In the genomic region with DNA sequence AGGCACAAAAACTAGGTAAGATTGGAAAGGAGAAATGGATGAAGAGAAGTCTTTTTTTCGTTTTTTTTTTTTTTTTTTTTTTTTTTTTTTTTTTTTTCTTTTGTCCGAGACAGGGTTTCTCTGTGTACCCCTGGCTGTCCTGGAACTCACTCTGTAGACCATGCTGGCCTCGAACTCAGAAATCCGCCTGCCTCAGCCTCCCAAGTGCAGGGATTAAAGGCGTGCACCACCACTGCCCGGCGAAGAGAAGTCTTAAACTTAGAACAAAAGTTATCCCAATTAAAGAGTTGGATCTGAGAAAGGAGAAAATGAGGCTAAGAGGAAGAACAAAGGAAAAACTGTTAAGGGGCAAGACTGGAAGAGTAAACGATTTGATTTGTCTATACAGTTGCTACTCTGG, we compare ENCODE assay signal across 11 mouse cellular contexts. TPM values are rescaled to one million over a fixed set of nuclear protein-coding genes. Genes with fewer than 3 reads are reported as not detected.
DNase-seq lines count a peak whose midpoint lies in the region; ATAC-seq and TF ChIP-seq lines count a peak whose summit lies in the region.
"Not testable (repeated sequence)": the region's sequence is repeated elsewhere in the genome, so short reads cannot be mapped to it uniquely, and the experiment has no call there.
"Had no signal": no experiment of that assay in that cellular context is flagged by ENCODE, and none has a peak within 500 bp of the region (broad histone marks: within the 10 kb centered on the region; RNA-seq: fewer than 3 reads in every experiment).

No protein-coding gene starts in this region.

- not testable (repeated sequence) for TF ChIP-seq EP300 in ES-Bruce4 (IDR thresholded peaks at IDR 0.05; ENCODE audit: insufficient read depth, low read depth, low read length); heart, adult 2 months (IDR thresholded peaks at IDR 0.05; ENCODE audit: insufficient read depth, low read depth, low read length); stomach, postnatal 0 days (optimal IDR thresholded peaks at IDR 0.05)

- peak overlapping the region; percentile 35 for H3K27ac ChIP-seq in ES-Bruce4 (ENCODE audit: insufficient read depth, low read length)
- peak overlapping the region; percentile 95 for H3K27ac ChIP-seq in embryonic facial prominence, embryonic 13.5 days
- peak overlapping the region; percentile 63 for H3K27ac ChIP-seq in heart, adult 2 months
- peak overlapping the region; percentile 95 for H3K27ac ChIP-seq in hindbrain, embryonic 15.5 days (replicated peaks)
- H3K27ac ChIP-seq in limb, embryonic 10.5 days: peak overlapping the region; percentile 91
- H3K27ac ChIP-seq in midbrain, postnatal 0 days (ENCODE audit: low read depth, low read length): peak overlapping the region; percentile 92
- peak overlapping the region; percentile 94 for H3K27ac ChIP-seq in stomach, postnatal 0 days (replicated peaks)

- 51% methylated on average over 8 of the region's 8 CpGs for WGBS in embryonic facial prominence, embryonic 13.5 days
- 31% methylated on average over 8 of the region's 8 CpGs for WGBS in heart, adult 2 months
- 52% methylated on average over 8 of the region's 8 CpGs for WGBS in hindbrain, embryonic 15.5 days
- 54% methylated on average over 8 of the region's 8 CpGs for WGBS in limb, embryonic 10.5 days
- 30% methylated on average over 8 of the region's 8 CpGs for WGBS in lung, adult 2 months
- 49% methylated on average over 8 of the region's 8 CpGs for WGBS in midbrain, postnatal 0 days
- WGBS in stomach, postnatal 0 days: 38% methylated on average over 8 of the region's 8 CpGs

- TF ChIP-seq CTCF in ES-Bruce4 (IDR thresholded peaks at IDR 0.05; ENCODE audit: low read depth, low read length); heart, adult 2 months (IDR thresholded peaks at IDR 0.05); lung, adult 2 months (IDR thresholded peaks at IDR 0.05; ENCODE audit: insufficient read depth, low read length); midbrain, postnatal 0 days (IDR thresholded peaks at IDR 0.05); stomach, postnatal 0 days (IDR thresholded peaks at IDR 0.05; ENCODE audit: low read depth): not testable (repeated sequence)

- ATAC-seq in embryonic facial prominence, embryonic 13.5 days (ENCODE audit: insufficient number of reproducible peaks, insufficient read depth, low FRiP score, low TSS enrichment, low read depth); hindbrain, embryonic 15.5 days (ENCODE audit: low FRiP score, low read depth); midbrain, postnatal 0 days (ENCODE audit: low FRiP score); stomach, postnatal 0 days (ENCODE audit: low FRiP score, low TSS enrichment): not testable (repeated sequence)

- intact Hi-C loops in heart, adult 2 months (cut with DNase I): loop anchor here (1.0 to 5.0 kb wide), 3 partner anchors 33 to 202 kb away; a partner anchor contains a TSS

- peaks cover 24% of the 10 kb centered on the region for H3K36me3 ChIP-seq in ES-Bruce4 (ENCODE audit: control insufficient read depth, insufficient read depth, low read length, poor library complexity, severe bottlenecking)
- peaks cover 28% of the 10 kb centered on the region for H3K36me3 ChIP-seq in embryonic facial prominence, embryonic 13.5 days
- H3K36me3 ChIP-seq in heart, adult 2 months (ENCODE audit: control insufficient read depth, insufficient read depth, low read length); stomach, postnatal 0 days (ENCODE audit: control insufficient read depth, insufficient read depth, low read length): not testable (repeated sequence)
- H3K36me3 ChIP-seq in hindbrain, embryonic 15.5 days: peaks cover 21% of the 10 kb centered on the region
- H3K36me3 ChIP-seq in limb, embryonic 10.5 days: peaks cover 32% of the 10 kb centered on the region
- peaks cover 13% of the 10 kb centered on the region for H3K36me3 ChIP-seq in midbrain, postnatal 0 days (ENCODE audit: insufficient read depth, low read length)

- not testable (repeated sequence) for H3K79me2 ChIP-seq in heart, adult 2 months (replicated peaks; ENCODE audit: control insufficient read depth, insufficient read depth, low read length)

- H3K4me2 ChIP-seq in embryonic facial prominence, embryonic 13.5 days: peak overlapping the region; percentile 68
- H3K4me2 ChIP-seq in hindbrain, embryonic 15.5 days: peak overlapping the region; percentile 72
- H3K4me2 ChIP-seq in midbrain, postnatal 0 days (ENCODE audit: low read depth, low read length, poor library complexity, severe bottlenecking): peak overlapping the region; percentile 56
- H3K4me2 ChIP-seq in stomach, postnatal 0 days (replicated peaks; ENCODE audit: low read depth): peak overlapping the region; percentile 81

- not testable (repeated sequence) for H3K27me3 ChIP-seq in ES-Bruce4 (ENCODE audit: control insufficient read depth, insufficient read depth, low read length, poor library complexity, severe bottlenecking); embryonic facial prominence, embryonic 13.5 days; heart, adult 2 months (ENCODE audit: control insufficient read depth, insufficient read depth, low read length); hindbrain, embryonic 15.5 days; limb, embryonic 10.5 days (ENCODE audit: low read depth, poor library complexity, severe bottlenecking); midbrain, postnatal 0 days (ENCODE audit: insufficient read depth, low read length); stomach, postnatal 0 days (ENCODE audit: control insufficient read depth, insufficient read depth, low read length)

- not testable (repeated sequence) for TF ChIP-seq POLR2A in ES-Bruce4 (IDR thresholded peaks at IDR 0.05; ENCODE audit: insufficient read depth, low read length); heart, adult 2 months (IDR thresholded peaks at IDR 0.05; ENCODE audit: insufficient read depth, low read depth, low read length); lung, adult 2 months (IDR thresholded peaks at IDR 0.05; ENCODE audit: borderline replicate concordance, extremely low read depth, low read depth, low read length)

- peak overlapping the region; percentile 93 for H3K9ac ChIP-seq in ES-Bruce4 (ENCODE audit: low read depth, poor library complexity, severe bottlenecking)
- peak overlapping the region; percentile 90 for H3K9ac ChIP-seq in embryonic facial prominence, embryonic 13.5 days
- not testable (repeated sequence) for H3K9ac ChIP-seq in heart, adult 2 months (ENCODE audit: low read depth, low read length); midbrain, postnatal 0 days (replicated peaks; ENCODE audit: low read length, poor library complexity, severe bottlenecking)
- peak overlapping the region; percentile 50 for H3K9ac ChIP-seq in hindbrain, embryonic 15.5 days
- peak overlapping the region; percentile 32; the same call in 1 of the 2 replicates for H3K9ac ChIP-seq in stomach, postnatal 0 days (ENCODE audit: low read length)

- H3K9me3 ChIP-seq in ES-Bruce4 (replicated peaks; ENCODE audit: control insufficient read depth, insufficient read depth, low read length, poor library complexity, severe bottlenecking); embryonic facial prominence, embryonic 13.5 days; hindbrain, embryonic 15.5 days; limb, embryonic 10.5 days (replicated peaks); midbrain, postnatal 0 days (ENCODE audit: low read length); stomach, postnatal 0 days (ENCODE audit: control insufficient read depth, low read length): not testable (repeated sequence)

- not testable (repeated sequence) for H3K4me1 ChIP-seq in ES-Bruce4 (ENCODE audit: control insufficient read depth, insufficient read depth, low read length); heart, adult 2 months (ENCODE audit: control insufficient read depth, insufficient read depth, low read length); limb, embryonic 10.5 days; lung, adult 2 months (ENCODE audit: control insufficient read depth, insufficient read depth, low read length); midbrain, postnatal 0 days (ENCODE audit: insufficient read depth, low read length); stomach, postnatal 0 days (replicated peaks; ENCODE audit: control insufficient read depth, insufficient read depth)
- H3K4me1 ChIP-seq in embryonic facial prominence, embryonic 13.5 days: peaks cover 20% of the 10 kb centered on the region
- H3K4me1 ChIP-seq in hindbrain, embryonic 15.5 days (replicated peaks): peaks cover 31% of the 10 kb centered on the region

- peak overlapping the region; percentile 59 for H3K4me3 ChIP-seq in ES-Bruce4 (ENCODE audit: low read depth, low read length)
- peak overlapping the region; percentile 92 for H3K4me3 ChIP-seq in embryonic facial prominence, embryonic 13.5 days
- peak overlapping the region; percentile 92 for H3K4me3 ChIP-seq in heart, adult 2 months
- peak overlapping the region; percentile 68 for H3K4me3 ChIP-seq in hindbrain, embryonic 15.5 days
- H3K4me3 ChIP-seq in limb, embryonic 10.5 days: peak overlapping the region; percentile 98
- H3K4me3 ChIP-seq in lung, adult 2 months (replicated peaks; ENCODE audit: extremely low read depth, low read depth, low read length): peak overlapping the region; percentile 98
- H3K4me3 ChIP-seq in midbrain, postnatal 0 days (ENCODE audit: low read depth, low read length): peak overlapping the region; percentile 81
- H3K4me3 ChIP-seq in stomach, postnatal 0 days (ENCODE audit: low read depth, low read length): peak overlapping the region; percentile 88

- not testable (repeated sequence) for DNase-seq in heart, adult 2 months; limb, embryonic 10.5 days (ENCODE audit: low spot score); midbrain, postnatal 0 days (ENCODE audit: low spot score); stomach, postnatal 0 days (ENCODE audit: low spot score)
- DNase-seq in lung, adult 2 months: peak; percentile 7

RNA-seq across cellular contexts. Expression of a gene that starts 0.4 kb away (rescaled TPM):
- 300 and 320 TPM in 2 replicates for polyA plus RNA-seq in ES-Bruce4 (2011; ENCODE audit: insufficient read depth, insufficient read length, low read depth, missing spikeins)
- polyA plus RNA-seq in embryonic facial prominence, embryonic 13.5 days (2015; fragmentation: Nextera tagmentation; extraction: Ambion mirVana): 309 and 320 TPM in 2 replicates
- 100 to 1,000 TPM; 110 to 127 TPM for total RNA-seq in heart, adult 2 months (2021)
- 87.1 and 167 TPM in 2 replicates for polyA plus RNA-seq in heart, adult 2 months (2012; rRNA removed)
- 256 and 262 TPM in 2 replicates for polyA plus RNA-seq in hindbrain, embryonic 15.5 days (2015; fragmentation: Nextera tagmentation; extraction: Ambion mirVana)
- 330 and 337 TPM in 2 replicates for polyA plus RNA-seq in limb, embryonic 10.5 days (2016; fragmentation: Nextera tagmentation; extraction: Ambion mirVana)
- 29.5 and 52.0 TPM in 2 replicates for polyA plus RNA-seq in lung, adult 2 months (2012; rRNA removed)
- 188 and 640 TPM in 2 replicates for total RNA-seq in midbrain, postnatal 0 days (2014; rRNA removed)
- polyA plus RNA-seq in midbrain, postnatal 0 days (2015; fragmentation: Nextera tagmentation; extraction: Ambion mirVana): 231 and 243 TPM in 2 replicates
- polyA plus RNA-seq in stomach, postnatal 0 days (2015; fragmentation: Nextera tagmentation; extraction: Ambion mirVana): 196 and 201 TPM in 2 replicates

RNA-seq across cellular contexts. Expression of a gene that starts 0.6 kb away (rescaled TPM):
- 6.2 and 7.7 TPM in 2 replicates for polyA plus RNA-seq in ES-Bruce4 (2011; ENCODE audit: insufficient read depth, insufficient read length, low read depth, missing spikeins)
- polyA plus RNA-seq in embryonic facial prominence, embryonic 13.5 days (2015; fragmentation: Nextera tagmentation; extraction: Ambion mirVana): 0.85 and 1.2 TPM in 2 replicates
- not detected for total RNA-seq in heart, adult 2 months (2021)
- polyA plus RNA-seq in heart, adult 2 months (2012; rRNA removed): not detected in 2 replicates
- polyA plus RNA-seq in hindbrain, embryonic 15.5 days (2015; fragmentation: Nextera tagmentation; extraction: Ambion mirVana): 1.1 and 1.4 TPM in 2 replicates
- polyA plus RNA-seq in limb, embryonic 10.5 days (2016; fragmentation: Nextera tagmentation; extraction: Ambion mirVana): 1.0 and 1.1 TPM in 2 replicates
- not detected in 2 replicates for polyA plus RNA-seq in lung, adult 2 months (2012; rRNA removed)
- not detected in 2 replicates for total RNA-seq in midbrain, postnatal 0 days (2014; rRNA removed)
- 0.53 and 1.2 TPM in 2 replicates for polyA plus RNA-seq in midbrain, postnatal 0 days (2015; fragmentation: Nextera tagmentation; extraction: Ambion mirVana)
- polyA plus RNA-seq in stomach, postnatal 0 days (2015; fragmentation: Nextera tagmentation; extraction: Ambion mirVana): 0.25 and 0.44 TPM in 2 replicates
- total RNA-seq: gastrocnemius, postnatal 36 days; layer of hippocampus, adult 18-20 months; left cerebral cortex, postnatal 25 days had no signal

RNA-seq across cellular contexts. Expression of a gene that starts 30.5 kb away (rescaled TPM):
- polyA plus RNA-seq in ES-Bruce4 (2011; ENCODE audit: insufficient read depth, insufficient read length, low read depth, missing spikeins): 0.55 and 1.2 TPM in 2 replicates
- polyA plus RNA-seq in embryonic facial prominence, embryonic 13.5 days (2015; fragmentation: Nextera tagmentation; extraction: Ambion mirVana): 0.48 and 1.1 TPM in 2 replicates
- total RNA-seq in heart, adult 2 months (2021): not detected
- 0.15 TPM in 1 of 2 replicates, not detected in the other for polyA plus RNA-seq in heart, adult 2 months (2012; rRNA removed)
- 4.4 and 4.5 TPM in 2 replicates for polyA plus RNA-seq in hindbrain, embryonic 15.5 days (2015; fragmentation: Nextera tagmentation; extraction: Ambion mirVana)
- 0.23 and 0.45 TPM in 2 replicates for polyA plus RNA-seq in limb, embryonic 10.5 days (2016; fragmentation: Nextera tagmentation; extraction: Ambion mirVana)
- not detected in 2 replicates for polyA plus RNA-seq in lung, adult 2 months (2012; rRNA removed)
- 3.1 and 3.8 TPM in 2 replicates for total RNA-seq in midbrain, postnatal 0 days (2014; rRNA removed)
- polyA plus RNA-seq in midbrain, postnatal 0 days (2015; fragmentation: Nextera tagmentation; extraction: Ambion mirVana): 1.8 and 2.1 TPM in 2 replicates
- polyA plus RNA-seq in stomach, postnatal 0 days (2015; fragmentation: Nextera tagmentation; extraction: Ambion mirVana): 1.1 and 1.3 TPM in 2 replicates
- total RNA-seq: gastrocnemius, postnatal 36 days had no signal

RNA-seq across cellular contexts. Expression of a gene that starts 33.1 kb away (rescaled TPM):
- polyA plus RNA-seq in ES-Bruce4 (2011; ENCODE audit: insufficient read depth, insufficient read length, low read depth, missing spikeins): 5.2 and 5.5 TPM in 2 replicates
- polyA plus RNA-seq in embryonic facial prominence, embryonic 13.5 days (2015; fragmentation: Nextera tagmentation; extraction: Ambion mirVana): 6.6 and 6.8 TPM in 2 replicates
- total RNA-seq in heart, adult 2 months (2021): 1 to 10 TPM in 1 of 2 experiments, under 1 TPM in 1; 0.99 to 1.1 TPM
- 0.55 and 1.1 TPM in 2 replicates for polyA plus RNA-seq in heart, adult 2 months (2012; rRNA removed)
- 2.5 and 2.6 TPM in 2 replicates for polyA plus RNA-seq in hindbrain, embryonic 15.5 days (2015; fragmentation: Nextera tagmentation; extraction: Ambion mirVana)
- polyA plus RNA-seq in limb, embryonic 10.5 days (2016; fragmentation: Nextera tagmentation; extraction: Ambion mirVana): 2.9 and 4.8 TPM in 2 replicates
- 1.5 and 2.1 TPM in 2 replicates for polyA plus RNA-seq in lung, adult 2 months (2012; rRNA removed)
- total RNA-seq in midbrain, postnatal 0 days (2014; rRNA removed): 1.4 and 2.5 TPM in 2 replicates
- polyA plus RNA-seq in midbrain, postnatal 0 days (2015; fragmentation: Nextera tagmentation; extraction: Ambion mirVana): 1.2 and 1.3 TPM in 2 replicates
- 1.3 and 1.4 TPM in 2 replicates for polyA plus RNA-seq in stomach, postnatal 0 days (2015; fragmentation: Nextera tagmentation; extraction: Ambion mirVana)

Comparison
In these comparisons a context has a peak if more than half of its experiments do, and no peak if none do; other contexts are left out.
1. H3K27ac ChIP-seq: peak in every context shown above with its lines; median percentile 95 in embryonic facial prominence, embryonic 13.5 days; 95 in hindbrain, embryonic 15.5 days; 94 in stomach, postnatal 0 days; 92 in midbrain, postnatal 0 days; 91 in limb, embryonic 10.5 days; 63 in heart, adult 2 months; 35 in ES-Bruce4.